Mouse (Mus musculus): ENCODE results near the gene Lsm2. TPM values are rescaled to one million over a fixed set of nuclear protein-coding genes. Genes with fewer than 3 reads are reported as not detected.
"Not testable (repeated sequence)": the region's sequence is repeated elsewhere in the genome, so short reads cannot be mapped to it uniquely, and the experiment has no call there.

Lsm2 gene
- polyA plus RNA-seq, 1 experiment = 51.6 TPM

- WGBS = 52% methylated on average over 13 of the region's 13 CpGs
- peaks cover 11% of the 10 kb centered on the region for H3K4me1 ChIP-seq (ENCODE audit: control insufficient read depth, insufficient read depth, low read length)
- no peak for TF ChIP-seq POLR2A (IDR thresholded peaks at IDR 0.05; ENCODE audit: borderline replicate concordance, extremely low read depth, low read depth, low read length)
- TF ChIP-seq CTCF (IDR thresholded peaks at IDR 0.05; ENCODE audit: insufficient read depth, low read length) = no peak
- no peak within 1 kb of the TSS for H3K4me3 ChIP-seq (replicated peaks; ENCODE audit: extremely low read depth, low read depth, low read length)
- no peak for DNase-seq
Observed at GRCm38 (mm10) chr17:35027277-35028068, 45.8 kb downstream of the Lsm2 start, which contains the start of gene Sapcd1. Sapcd1 (minus strand) TSS chr17:35028016.

- H3K4me1 ChIP-seq (ENCODE audit: control insufficient read depth, insufficient read depth, low read length) = peaks cover 5% of the 10 kb centered on the region
- WGBS = 55% methylated on average over 2 of the region's 2 CpGs
- no peak overlapping the region for H3K4me3 ChIP-seq (replicated peaks; ENCODE audit: extremely low read depth, low read depth, low read length)
- no peak for TF ChIP-seq POLR2A (IDR thresholded peaks at IDR 0.05; ENCODE audit: borderline replicate concordance, extremely low read depth, low read depth, low read length)
- no peak for TF ChIP-seq CTCF (IDR thresholded peaks at IDR 0.05; ENCODE audit: insufficient read depth, low read length)
- DNase-seq = no peak
Observed at GRCm38 (mm10) chr17:35028315-35028714, 46.7 kb downstream of the Lsm2 start.

GRCm38 (mm10) chr17:35029691-35030532, 48.2 kb downstream of the Lsm2 start:
- peaks cover 3% of the 10 kb centered on the region for H3K4me1 ChIP-seq (ENCODE audit: control insufficient read depth, insufficient read depth, low read length)
- no peak for DNase-seq
- 38% methylated on average over 19 of the region's 19 CpGs for WGBS

GRCm38 (mm10) chr17:35031272-35031671, 49.6 kb downstream of the Lsm2 start:
- no peak for DNase-seq
- no peak overlapping the region for H3K4me3 ChIP-seq (replicated peaks; ENCODE audit: extremely low read depth, low read depth, low read length)
- TF ChIP-seq CTCF (IDR thresholded peaks at IDR 0.05; ENCODE audit: insufficient read depth, low read length) (no peak), POLR2A (IDR thresholded peaks at IDR 0.05; ENCODE audit: borderline replicate concordance, extremely low read depth, low read depth, low read length) (no peak)
- peaks cover 2% of the 10 kb centered on the region for H3K4me1 ChIP-seq (ENCODE audit: control insufficient read depth, insufficient read depth, low read length)
- WGBS = 89% methylated on average over 11 of the region's 11 CpGs

More at GRCm38 (mm10) chr17:35029691-35030532, 48.2 kb downstream of the Lsm2 start:
- TF ChIP-seq CTCF (IDR thresholded peaks at IDR 0.05; ENCODE audit: insufficient read depth, low read length) = peak; percentile 85
- TF ChIP-seq POLR2A (IDR thresholded peaks at IDR 0.05; ENCODE audit: borderline replicate concordance, extremely low read depth, low read depth, low read length) = no peak
- no peak overlapping the region for H3K4me3 ChIP-seq (replicated peaks; ENCODE audit: extremely low read depth, low read depth, low read length)

GRCm38 (mm10) chr17:35031880-35032279, 50.2 kb downstream of the Lsm2 start:
- WGBS = 80% methylated on average over 7 of the region's 7 CpGs
- TF ChIP-seq CTCF (IDR thresholded peaks at IDR 0.05; ENCODE audit: insufficient read depth, low read length) (no peak), POLR2A (IDR thresholded peaks at IDR 0.05; ENCODE audit: borderline replicate concordance, extremely low read depth, low read depth, low read length) (no peak)
- Histone ChIP-seq H3K4me3 (replicated peaks; ENCODE audit: extremely low read depth, low read depth, low read length) (no peak overlapping the region), H3K4me1 (ENCODE audit: control insufficient read depth, insufficient read depth, low read length) (no peaks in the 10 kb centered on the region; the same call in 1 of the 2 replicates)
- no peak for DNase-seq

GRCm38 (mm10) chr17:35032323-35032870, 50.7 kb downstream of the Lsm2 start:
- TF ChIP-seq CTCF (IDR thresholded peaks at IDR 0.05; ENCODE audit: insufficient read depth, low read length) (no peak), POLR2A (IDR thresholded peaks at IDR 0.05; ENCODE audit: borderline replicate concordance, extremely low read depth, low read depth, low read length) (no peak)
- 71% methylated on average over 8 of the region's 8 CpGs for WGBS

GRCm38 (mm10) chr17:35033703-35034102, 52.0 kb downstream of the Lsm2 start:
- not testable (repeated sequence) for DNase-seq; H3K4me3 ChIP-seq (replicated peaks; ENCODE audit: extremely low read depth, low read depth, low read length); H3K4me1 ChIP-seq (ENCODE audit: control insufficient read depth, insufficient read depth, low read length)
- 65% methylated on average over 1 of the region's 1 CpGs for WGBS

More at GRCm38 (mm10) chr17:35032323-35032870, 50.7 kb downstream of the Lsm2 start:
- no peak for DNase-seq
- H3K4me1 ChIP-seq (ENCODE audit: control insufficient read depth, insufficient read depth, low read length) = no peaks in the 10 kb centered on the region; the same call in 1 of the 2 replicates
- no peak overlapping the region for H3K4me3 ChIP-seq (replicated peaks; ENCODE audit: extremely low read depth, low read depth, low read length)

GRCm38 (mm10) chr17:35034896-35035295, 53.2 kb downstream of the Lsm2 start:
- no peak overlapping the region for H3K4me3 ChIP-seq (replicated peaks; ENCODE audit: extremely low read depth, low read depth, low read length)
- 75% methylated on average over 6 of the region's 6 CpGs for WGBS
- TF ChIP-seq CTCF (IDR thresholded peaks at IDR 0.05; ENCODE audit: insufficient read depth, low read length) (no peak), POLR2A (IDR thresholded peaks at IDR 0.05; ENCODE audit: borderline replicate concordance, extremely low read depth, low read depth, low read length) (no peak)
- DNase-seq = no peak
- H3K4me1 ChIP-seq (ENCODE audit: control insufficient read depth, insufficient read depth, low read length) = no peaks in the 10 kb centered on the region; the same call in 1 of the 2 replicates

Other genes starting within 250 kb of the Lsm2 start
- gene C4b, start 238.0 kb upstream of the Lsm2 start, polyA plus RNA-seq (2012; rRNA removed) = 136 and 137 TPM in 2 replicates
- gene Cyp21a1, start 177.3 kb upstream of the Lsm2 start, polyA plus RNA-seq (2012; rRNA removed) = 0.19 and 0.27 TPM in 2 replicates
- 45.1 and 46.0 TPM in 2 replicates for gene Stk19, start 144.9 kb upstream of the Lsm2 start, polyA plus RNA-seq (2012; rRNA removed)
- gene Dxo, start 144.8 kb upstream of the Lsm2 start, polyA plus RNA-seq (2012; rRNA removed) = 45.6 and 58.1 TPM in 2 replicates
- 77.8 and 94.8 TPM in 2 replicates for gene Skiv2l, start 131.7 kb upstream of the Lsm2 start, polyA plus RNA-seq (2012; rRNA removed)
- gene Nelfe, start 131.5 kb upstream of the Lsm2 start, polyA plus RNA-seq (2012; rRNA removed) = 22.4 and 23.2 TPM in 2 replicates
- 20.8 and 23.8 TPM in 2 replicates for gene Cfb, start 119.3 kb upstream of the Lsm2 start, polyA plus RNA-seq (2012; rRNA removed)
- 10.6 and 12.3 TPM in 2 replicates for gene Zbtb12, start 102.4 kb upstream of the Lsm2 start, polyA plus RNA-seq (2012; rRNA removed)
- not detected in 2 replicates for gene Gm20547, start 99.8 kb upstream of the Lsm2 start, polyA plus RNA-seq (2012; rRNA removed)
- gene C2, start 83.6 kb upstream of the Lsm2 start, polyA plus RNA-seq (2012; rRNA removed) = 25.8 and 27.7 TPM in 2 replicates
- gene Ehmt2, start 83.4 kb upstream of the Lsm2 start, polyA plus RNA-seq (2012; rRNA removed) = 192 and 199 TPM in 2 replicates
- 11.6 and 13.5 TPM in 2 replicates for gene Slc44a4, start 67.4 kb upstream of the Lsm2 start, polyA plus RNA-seq (2012; rRNA removed)
- gene Neu1, start 50.6 kb upstream of the Lsm2 start, polyA plus RNA-seq (2012; rRNA removed) = 40.4 and 46.6 TPM in 2 replicates
- gene Hspa1b, start 22.6 kb upstream of the Lsm2 start, polyA plus RNA-seq (2012; rRNA removed) = 20.1 and 93.1 TPM in 2 replicates
- not detected in 2 replicates for gene Gm20481, start 11.9 kb upstream of the Lsm2 start, polyA plus RNA-seq (2012; rRNA removed)
- gene Hspa1a, start 9.7 kb upstream of the Lsm2 start, polyA plus RNA-seq (2012; rRNA removed) = 12.9 and 66.3 TPM in 2 replicates
- gene Hspa1l, start 9.2 kb upstream of the Lsm2 start, polyA plus RNA-seq (2012; rRNA removed) = 0.81 and 1.3 TPM in 2 replicates
- 119 and 159 TPM in 2 replicates for gene Vars, start 19.1 kb downstream of the Lsm2 start, polyA plus RNA-seq (2012; rRNA removed)
- 4.0 and 4.2 TPM in 2 replicates for gene Vwa7, start 34.7 kb downstream of the Lsm2 start, polyA plus RNA-seq (2012; rRNA removed)
- gene Sapcd1, start 46.2 kb downstream of the Lsm2 start, polyA plus RNA-seq (2012; rRNA removed) = 2.1 and 2.8 TPM in 2 replicates
- gene Msh5, start 64.9 kb downstream of the Lsm2 start, polyA plus RNA-seq (2012; rRNA removed) = 5.4 and 6.0 TPM in 2 replicates
- gene Clic1, start 68.1 kb downstream of the Lsm2 start, polyA plus RNA-seq (2012; rRNA removed) = 124 and 153 TPM in 2 replicates
- gene Ddah2, start 77.2 kb downstream of the Lsm2 start, polyA plus RNA-seq (2012; rRNA removed) = 137 and 141 TPM in 2 replicates
- 3.8 and 90.0 TPM in 2 replicates for gene Ly6g6c, start 83.5 kb downstream of the Lsm2 start, polyA plus RNA-seq (2012; rRNA removed)
- 1.0 and 2.1 TPM in 2 replicates for gene Mpig6b, start 84.3 kb downstream of the Lsm2 start, polyA plus RNA-seq (2012; rRNA removed)
- 5.8 and 25.7 TPM in 2 replicates for gene Ly6g6e, start 95.0 kb downstream of the Lsm2 start, polyA plus RNA-seq (2012; rRNA removed)
- 14.5 and 16.7 TPM in 2 replicates for gene Ly6g6d, start 96.2 kb downstream of the Lsm2 start, polyA plus RNA-seq (2012; rRNA removed)
- 0.16 and 0.84 TPM in 2 replicates for gene Ly6g6f, start 103.7 kb downstream of the Lsm2 start, polyA plus RNA-seq (2012; rRNA removed)
- gene Abhd16a, start 107.4 kb downstream of the Lsm2 start, polyA plus RNA-seq (2012; rRNA removed) = 196 and 245 TPM in 2 replicates
- gene Ly6g5c, start 126.4 kb downstream of the Lsm2 start, polyA plus RNA-seq (2012; rRNA removed) = not detected in 2 replicates
- 1.4 and 2.0 TPM in 2 replicates for gene Ly6g5b, start 133.6 kb downstream of the Lsm2 start, polyA plus RNA-seq (2012; rRNA removed)
- 17.9 and 21.9 TPM in 2 replicates for gene Gpank1, start 139.6 kb downstream of the Lsm2 start, polyA plus RNA-seq (2012; rRNA removed)
- 232 and 297 TPM in 2 replicates for gene Csnk2b, start 140.2 kb downstream of the Lsm2 start, polyA plus RNA-seq (2012; rRNA removed)
- gene D17H6S53E, start 144.5 kb downstream of the Lsm2 start, polyA plus RNA-seq (2012; rRNA removed) = 12.1 and 12.9 TPM in 2 replicates
- 0.12 TPM in 1 of 2 replicates, not detected in the other for gene Apom, start 150.2 kb downstream of the Lsm2 start, polyA plus RNA-seq (2012; rRNA removed)
- 227 and 234 TPM in 2 replicates for gene Bag6, start 153.3 kb downstream of the Lsm2 start, polyA plus RNA-seq (2012; rRNA removed)
- 327 and 373 TPM in 2 replicates for gene Prrc2a, start 183.0 kb downstream of the Lsm2 start, polyA plus RNA-seq (2012; rRNA removed)
- gene Aif1, start 194.2 kb downstream of the Lsm2 start, polyA plus RNA-seq (2012; rRNA removed) = 1.4 and 1.6 TPM in 2 replicates
- gene Lst1, start 206.6 kb downstream of the Lsm2 start, polyA plus RNA-seq (2012; rRNA removed) = 19.7 and 37.0 TPM in 2 replicates
- 28.1 and 29.9 TPM in 2 replicates for gene Ltb, start 212.6 kb downstream of the Lsm2 start, polyA plus RNA-seq (2012; rRNA removed)
- 2.1 and 2.5 TPM in 2 replicates for gene Tnf, start 220.1 kb downstream of the Lsm2 start, polyA plus RNA-seq (2012; rRNA removed)
- 1.0 and 1.1 TPM in 2 replicates for gene Lta, start 223.5 kb downstream of the Lsm2 start, polyA plus RNA-seq (2012; rRNA removed)
- 1.2 TPM in 1 of 2 replicates, not detected in the other for gene Gm16181, start 239.0 kb downstream of the Lsm2 start, polyA plus RNA-seq (2012; rRNA removed)

Data from lung, adult 2 months (tissue).